ENCODE assay signal across 8 mouse cellular contexts in the genomic region with DNA sequence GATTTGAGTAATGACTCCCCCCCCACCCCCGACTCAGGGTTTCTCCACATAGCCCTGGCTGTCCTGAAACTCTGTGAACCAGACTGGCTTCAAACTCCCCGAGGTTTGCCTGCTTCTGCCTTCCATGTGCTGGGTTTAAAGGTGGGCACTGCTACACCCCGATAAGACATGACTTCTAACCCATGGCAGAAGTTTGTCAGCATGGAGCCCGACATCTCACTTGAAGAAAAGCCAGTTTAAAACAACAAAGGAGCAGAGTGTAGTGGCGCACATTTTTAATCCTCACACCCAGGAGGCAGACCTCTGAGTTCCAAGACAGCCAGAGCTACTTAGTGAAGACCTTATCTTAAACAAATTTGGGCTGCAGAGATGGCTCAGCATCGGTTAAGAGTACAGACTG. TPM values are rescaled to one million over a fixed set of nuclear protein-coding genes. Genes with fewer than 3 reads are reported as not detected.
DNase-seq lines count a peak whose midpoint lies in the region; ATAC-seq lines count a peak whose summit lies in the region.

No protein-coding gene starts in this region.

- no peak overlapping the region for H3K27ac ChIP-seq in kidney, embryonic 15.5 days
- no peak overlapping the region for H3K27ac ChIP-seq in brown adipose tissue, adult 24 weeks (replicated peaks; ENCODE audit: low read depth, low read length)
- peak overlapping the region; percentile 20; the same call in 1 of the 2 replicates for H3K27ac ChIP-seq in hindbrain, embryonic 14.5 days
- no peak overlapping the region for H3K27ac ChIP-seq in midbrain, embryonic 14.5 days (replicated peaks; ENCODE audit: low read depth, low read length)

- H3K4me3 ChIP-seq in kidney, embryonic 15.5 days (replicated peaks) = peak overlapping the region; percentile 71
- peak overlapping the region; percentile 86 for H3K4me3 ChIP-seq in brown adipose tissue, adult 24 weeks (ENCODE audit: insufficient read depth, low read depth, low read length)
- H3K4me3 ChIP-seq in hindbrain, embryonic 14.5 days (replicated peaks; ENCODE audit: low read length) = peak overlapping the region; percentile 59
- peak overlapping the region; percentile 59 for H3K4me3 ChIP-seq in midbrain, embryonic 14.5 days (replicated peaks; ENCODE audit: low read depth, low read length)

- no peak for DNase-seq in kidney, postnatal 36 days
- DNase-seq in hindbrain, embryonic 14.5 days (ENCODE audit: low spot score) = no peak
- DNase-seq in midbrain, embryonic 14.5 days = no peak
- no peak for DNase-seq in right cerebral cortex, postnatal 4 days
- no peak for DNase-seq in gastrocnemius, postnatal 10 days
- no peak for DNase-seq in spleen, postnatal 14 days (ENCODE audit: low spot score in 2 of 2)

- ATAC-seq in kidney, embryonic 15.5 days (replicated peaks; ENCODE audit: low FRiP score) = no peak
- no peak for ATAC-seq in hindbrain, embryonic 14.5 days (ENCODE audit: low FRiP score)
- ATAC-seq in midbrain, embryonic 14.5 days (ENCODE audit: low FRiP score, low TSS enrichment) = no peak

- no peaks in the 10 kb centered on the region for H3K9me3 ChIP-seq in kidney, embryonic 15.5 days (replicated peaks)
- no peaks in the 10 kb centered on the region for H3K9me3 ChIP-seq in hindbrain, embryonic 14.5 days (ENCODE audit: control insufficient read depth, low read length)
- no peaks in the 10 kb centered on the region for H3K9me3 ChIP-seq in midbrain, embryonic 14.5 days (ENCODE audit: control insufficient read depth, low read length)

- WGBS in kidney, embryonic 15.5 days = 39% methylated on average over 6 of the region's 6 CpGs
- 45% methylated on average over 6 of the region's 6 CpGs for WGBS in hindbrain, embryonic 14.5 days
- 32% methylated on average over 6 of the region's 6 CpGs for WGBS in midbrain, embryonic 14.5 days

- peaks cover 26% of the 10 kb centered on the region for H3K36me3 ChIP-seq in kidney, embryonic 15.5 days
- peaks cover 33% of the 10 kb centered on the region for H3K36me3 ChIP-seq in hindbrain, embryonic 14.5 days (replicated peaks; ENCODE audit: control insufficient read depth, insufficient read depth)
- peaks cover 29% of the 10 kb centered on the region for H3K36me3 ChIP-seq in midbrain, embryonic 14.5 days (ENCODE audit: control insufficient read depth, insufficient read depth, low read length)

- peaks cover 16% of the 10 kb centered on the region for H3K4me1 ChIP-seq in kidney, embryonic 15.5 days
- peaks cover 7% of the 10 kb centered on the region; the same call in 1 of the 2 replicates for H3K4me1 ChIP-seq in brown adipose tissue, adult 24 weeks (ENCODE audit: control insufficient read depth, insufficient read depth, insufficient read length, low read length)
- peaks cover 16% of the 10 kb centered on the region for H3K4me1 ChIP-seq in hindbrain, embryonic 14.5 days (replicated peaks; ENCODE audit: control insufficient read depth, insufficient read depth, low read length)
- peaks cover 17% of the 10 kb centered on the region; the same call in 1 of the 2 replicates for H3K4me1 ChIP-seq in midbrain, embryonic 14.5 days (ENCODE audit: control insufficient read depth, insufficient read depth, low read length)

- H3K27me3 ChIP-seq in kidney, embryonic 15.5 days = no peaks in the 10 kb centered on the region
- H3K27me3 ChIP-seq in hindbrain, embryonic 14.5 days (ENCODE audit: control insufficient read depth, insufficient read depth, low read length) = no peaks in the 10 kb centered on the region
- H3K27me3 ChIP-seq in midbrain, embryonic 14.5 days (ENCODE audit: control insufficient read depth, insufficient read depth, low read length) = no peaks in the 10 kb centered on the region

- peak overlapping the region; percentile 86 for H3K4me2 ChIP-seq in kidney, embryonic 15.5 days
- H3K4me2 ChIP-seq in hindbrain, embryonic 14.5 days (replicated peaks) = peak overlapping the region; percentile 58
- H3K4me2 ChIP-seq in midbrain, embryonic 14.5 days (ENCODE audit: low read length) = peak overlapping the region; percentile 70

- 0 out of 2 replicates have a peak overlapping the region, but pooled peaks have one; percentile 66 for H3K9ac ChIP-seq in kidney, embryonic 15.5 days
- peak overlapping the region; percentile 70 for H3K9ac ChIP-seq in hindbrain, embryonic 14.5 days
- H3K9ac ChIP-seq in midbrain, embryonic 14.5 days (replicated peaks; ENCODE audit: low read length) = peak overlapping the region; percentile 74

RNA-seq across cellular contexts. Expression of a gene that starts 0.7 kb away (rescaled TPM):
- 72.7 and 76.7 TPM in 2 replicates for polyA plus RNA-seq in kidney, embryonic 15.5 days (2015; fragmentation: Nextera tagmentation; extraction: Ambion mirVana)
- polyA plus RNA-seq in brown adipose tissue, adult 24 weeks (2012; ENCODE audit: insufficient read depth, insufficient read length, missing spikeins) = 19.1 and 20.9 TPM in 2 replicates
- polyA plus RNA-seq in hindbrain, embryonic 14.5 days (2014; fragmentation: Nextera tagmentation; extraction: Ambion mirVana) = 85.3 and 98.0 TPM in 2 replicates
- 93.9 and 110 TPM in 2 replicates for polyA plus RNA-seq in midbrain, embryonic 14.5 days (2014; fragmentation: Nextera tagmentation; extraction: Ambion mirVana)
- 10 to 100 TPM; 17.3 to 19.0 TPM for total RNA-seq in gastrocnemius, postnatal 10 days (2021)

RNA-seq across cellular contexts. Expression of a gene that starts 16.9 kb away (rescaled TPM):
- polyA plus RNA-seq in kidney, embryonic 15.5 days (2015; fragmentation: Nextera tagmentation; extraction: Ambion mirVana) = 8.6 and 9.1 TPM in 2 replicates
- 4.1 TPM in 2 replicates for polyA plus RNA-seq in brown adipose tissue, adult 24 weeks (2012; ENCODE audit: insufficient read depth, insufficient read length, missing spikeins)
- 14.2 and 14.8 TPM in 2 replicates for polyA plus RNA-seq in hindbrain, embryonic 14.5 days (2014; fragmentation: Nextera tagmentation; extraction: Ambion mirVana)
- 16.3 and 16.7 TPM in 2 replicates for polyA plus RNA-seq in midbrain, embryonic 14.5 days (2014; fragmentation: Nextera tagmentation; extraction: Ambion mirVana)
- total RNA-seq in gastrocnemius, postnatal 10 days (2021) = 1 to 10 TPM; 1.2 to 2.4 TPM

RNA-seq across cellular contexts. Expression of a gene that starts 21.8 kb away (rescaled TPM):
- polyA plus RNA-seq in kidney, embryonic 15.5 days (2015; fragmentation: Nextera tagmentation; extraction: Ambion mirVana) = 457 and 460 TPM in 2 replicates
- 21.2 and 21.5 TPM in 2 replicates for polyA plus RNA-seq in brown adipose tissue, adult 24 weeks (2012; ENCODE audit: insufficient read depth, insufficient read length, missing spikeins)
- 1,350 and 1,384 TPM in 2 replicates for polyA plus RNA-seq in hindbrain, embryonic 14.5 days (2014; fragmentation: Nextera tagmentation; extraction: Ambion mirVana)
- polyA plus RNA-seq in midbrain, embryonic 14.5 days (2014; fragmentation: Nextera tagmentation; extraction: Ambion mirVana) = 1,631 and 1,863 TPM in 2 replicates
- total RNA-seq in gastrocnemius, postnatal 10 days (2021) = 100 to 1,000 TPM; 132 to 134 TPM

RNA-seq across cellular contexts. Expression of a gene that starts 30.1 kb away (rescaled TPM):
- 15.8 and 22.3 TPM in 2 replicates for polyA plus RNA-seq in kidney, embryonic 15.5 days (2015; fragmentation: Nextera tagmentation; extraction: Ambion mirVana)
- polyA plus RNA-seq in brown adipose tissue, adult 24 weeks (2012; ENCODE audit: insufficient read depth, insufficient read length, missing spikeins) = not detected in 2 replicates
- polyA plus RNA-seq in hindbrain, embryonic 14.5 days (2014; fragmentation: Nextera tagmentation; extraction: Ambion mirVana) = 0.18 TPM in 1 of 2 replicates, not detected in the other
- polyA plus RNA-seq in midbrain, embryonic 14.5 days (2014; fragmentation: Nextera tagmentation; extraction: Ambion mirVana) = not detected in 2 replicates
- total RNA-seq in gastrocnemius, postnatal 10 days (2021) = not detected

RNA-seq across cellular contexts. Expression of a gene that starts 43.7 kb away (rescaled TPM):
- polyA plus RNA-seq in kidney, embryonic 15.5 days (2015; fragmentation: Nextera tagmentation; extraction: Ambion mirVana) = 1,007 and 1,133 TPM in 2 replicates
- polyA plus RNA-seq in brown adipose tissue, adult 24 weeks (2012; ENCODE audit: insufficient read depth, insufficient read length, missing spikeins) = 310 and 336 TPM in 2 replicates
- polyA plus RNA-seq in hindbrain, embryonic 14.5 days (2014; fragmentation: Nextera tagmentation; extraction: Ambion mirVana) = 968 and 989 TPM in 2 replicates
- 1,242 and 1,259 TPM in 2 replicates for polyA plus RNA-seq in midbrain, embryonic 14.5 days (2014; fragmentation: Nextera tagmentation; extraction: Ambion mirVana)
- total RNA-seq in gastrocnemius, postnatal 10 days (2021) = 100 to 1,000 TPM; 182 to 195 TPM

Comparison
In these comparisons a context has a peak if more than half of its experiments do, and no peak if none do; other contexts are left out.
1. RNA of a gene that starts 21.8 kb away (polyA plus RNA-seq): 1,631 to 1,863 TPM in midbrain, embryonic 14.5 days, 1,350 to 1,384 TPM in hindbrain, embryonic 14.5 days and 457 to 460 TPM in kidney, embryonic 15.5 days; 21.2 to 21.5 TPM in brown adipose tissue, adult 24 weeks; every median in the first group is over 10 times any median in the second.
2. Peak in every context shown above with its lines, with median percentiles within 50 percentile points of each other: H3K4me2 ChIP-seq, H3K4me3 ChIP-seq and H3K9ac ChIP-seq.